Mouse (Mus musculus) left cerebral cortex, postnatal 25 days (tissue): ENCODE data around the gene Gpr108. TPM values are rescaled to one million over a fixed set of nuclear protein-coding genes. Genes with fewer than 3 reads are reported as not detected.

Experiments
- microRNA-seq, 2 experiments: library from miRNA; unstranded; fragments of <30 nt; microRNA quantifications; one replicate each; pipeline ENCODE4 v1.2.0; 2022
- total RNA-seq, 2 experiments: library from RNA; stranded (reverse); gene quantifications; 2 replicates each; pipeline ENCODE4 v1.2.3; 2021

The Gpr108 gene
- total RNA-seq, 2 experiments from 2014 or later: 21.5 to 24.0 TPM

Small RNAs within 50 kb of the gene (microRNA-seq; reads per million reads assigned to microRNA genes)
- 0 reads per million in 2 experiments for gene Mir6978

Other genes starting within 250 kb of the Gpr108 start
- not detected for gene Pspn, start 248.4 kb downstream of the Gpr108 start, total RNA-seq
- gene Gtf2f1, start 237.2 kb downstream of the Gpr108 start, total RNA-seq: 10 to 100 TPM; 53.7 to 58.9 TPM
- under 1 TPM in 1 of 2 experiments, not detected in 1; 0.50 TPM for gene Gm17949, start 237.0 kb downstream of the Gpr108 start, total RNA-seq
- 100 to 1,000 TPM; 103 to 110 TPM for gene Khsrp, start 216.9 kb downstream of the Gpr108 start, total RNA-seq
- not detected for gene Slc25a41, start 206.8 kb downstream of the Gpr108 start, total RNA-seq
- gene Crb3, start 189.3 kb downstream of the Gpr108 start, total RNA-seq: 1 to 10 TPM; 1.2 to 2.4 TPM
- gene Slc25a23, start 188.6 kb downstream of the Gpr108 start, total RNA-seq: 100 to 1,000 TPM; 338 to 348 TPM
- gene Dennd1c, start 169.9 kb downstream of the Gpr108 start, total RNA-seq: 1 to 10 TPM in 1 of 2 experiments, under 1 TPM in 1; 0.78 to 2.2 TPM
- gene Tubb4a, start 160.7 kb downstream of the Gpr108 start, total RNA-seq: 100 to 1,000 TPM; 641 to 646 TPM
- 1 to 10 TPM in 1 of 2 experiments, not detected in 1; 1.2 TPM for gene Tnfsf9, start 143.1 kb downstream of the Gpr108 start, total RNA-seq
- gene Cd70, start 98.7 kb downstream of the Gpr108 start, total RNA-seq: under 1 TPM in 1 of 2 experiments, not detected in 1; 0.44 TPM
- not detected for gene Tnfsf14, start 54.3 kb downstream of the Gpr108 start, total RNA-seq
- gene C3, start 20.3 kb downstream of the Gpr108 start, total RNA-seq: under 1 TPM; 0.41 to 0.48 TPM
- 1 to 10 TPM; 6.5 to 7.3 TPM for gene Trip10, start 1.0 kb upstream of the Gpr108 start, total RNA-seq
- gene Vav1, start 30.7 kb upstream of the Gpr108 start, total RNA-seq: 1 to 10 TPM; 2.9 to 4.3 TPM
- gene Adgre1, start 110.2 kb upstream of the Gpr108 start, total RNA-seq: 1 to 10 TPM; 4.9 to 6.1 TPM